Mouse (Mus musculus) CH12.LX (cell line): ENCODE measurements around the gene Kcnab3. TPM values are rescaled to one million over a fixed set of nuclear protein-coding genes. Genes with fewer than 3 reads are reported as not detected.

Source experiments
- DNase-seq: peaks from one replicate; pipeline ENCODE4 v3.0.0-alpha.2; 2013; ENCODE audit errors: extremely low read depth
- H3K27ac ChIP-seq: 2 replicates; pipeline ENCODE4 v1.5.1; 2012; ENCODE audit warnings: low read depth, mild to moderate bottlenecking, control low read depth, moderate library complexity; ENCODE audit not compliant: insufficient read depth
- H3K27me3 ChIP-seq: replicated peaks from 2 replicates; pipeline ENCODE3; 2012; ENCODE audit warnings: inconsistent platforms
- H3K36me3 ChIP-seq, 2 experiments: replicated peaks in 1 of 2; 2 replicates each; pipeline versions ENCODE3 to v1.6.1; 2012; ENCODE audit warnings: inconsistent platforms in 1 of 2, low read length in 1 of 2, mild to moderate bottlenecking in 1 of 2, mixed read lengths in 1 of 2, moderate library complexity in 1 of 2; ENCODE audit not compliant: control insufficient read depth in 1 of 2, insufficient read depth in 1 of 2
- H3K4me1 ChIP-seq, 2 experiments: 2 replicates each; pipeline ENCODE4 v1.6.1; 2012; ENCODE audit warnings: inconsistent platforms in 1 of 2, moderate library complexity in 1 of 2; ENCODE audit not compliant: insufficient read depth in 2 of 2, control insufficient read depth in 1 of 2
- H3K4me2 ChIP-seq: 2 replicates; pipeline ENCODE4 v1.6.1; 2012; ENCODE audit warnings: low read depth, mild to moderate bottlenecking, control low read depth; ENCODE audit not compliant: poor library complexity, insufficient read depth, severe bottlenecking
- H3K4me3 ChIP-seq, 3 experiments: fragments of 150-350 bp in 1 of 3; sonication (generic) in 1 of 3; replicated peaks in 1 of 3; 2 replicates each; pipeline versions ENCODE3 to v1.5.1; 2011 to 2012; ENCODE audit warnings: low read depth in 2 of 3, low read length in 2 of 3, mild to moderate bottlenecking in 2 of 3, moderate library complexity in 2 of 3, control low read depth in 1 of 3, improper control_type of control experiment in 1 of 3, inconsistent platforms in 1 of 3, mixed read lengths in 1 of 3; ENCODE audit not compliant: poor library complexity in 1 of 3
- H3K79me2 ChIP-seq: replicated peaks from 2 replicates; pipeline ENCODE4 v1.6.1; 2012; ENCODE audit warnings: mild to moderate bottlenecking, moderate library complexity; ENCODE audit not compliant: control insufficient read depth, poor library complexity, insufficient read depth, severe bottlenecking; ENCODE audit errors: extremely low read depth
- H3K9ac ChIP-seq: 2 replicates; pipeline ENCODE4 v1.6.1; 2012; ENCODE audit warnings: low read depth, mild to moderate bottlenecking, control low read depth, moderate library complexity; ENCODE audit not compliant: insufficient read depth
- H3K9me3 ChIP-seq: replicated peaks from 2 replicates; pipeline ENCODE3; 2012; ENCODE audit warnings: low read length, inconsistent platforms, mixed read lengths
- EP300 ChIP-seq: IDR thresholded peaks from 2 replicates; pipeline ENCODE4 v1.6.1; 2011; ENCODE audit warnings: low read length, improper control_type of control experiment
- ETS1 ChIP-seq: conservative IDR thresholded peaks from 2 replicates; pipeline ENCODE4 v1.6.1; 2012; ENCODE audit warnings: low read depth, mild to moderate bottlenecking, inconsistent platforms, low read length, improper control_type of control experiment, moderate library complexity
- GABPA ChIP-seq: IDR thresholded peaks from 2 replicates; pipeline ENCODE4 v1.6.1; 2012; ENCODE audit warnings: low read depth, low read length, improper control_type of control experiment, inconsistent platforms; ENCODE audit not compliant: insufficient replicate concordance
- JUN ChIP-seq: IDR thresholded peaks from 2 replicates; pipeline ENCODE4 v1.6.1; 2011; ENCODE audit warnings: low read depth, mild to moderate bottlenecking, low read length, improper control_type of control experiment, moderate library complexity; ENCODE audit not compliant: insufficient read depth
- JUND ChIP-seq: conservative IDR thresholded peaks from 2 replicates; pipeline ENCODE4 v1.6.1; 2011; ENCODE audit warnings: low read depth, low read length, improper control_type of control experiment
- KAT2A ChIP-seq: IDR thresholded peaks from 2 replicates; pipeline ENCODE4 v1.6.1; 2012; ENCODE audit warnings: low read length, improper control_type of control experiment, inconsistent platforms; ENCODE audit not compliant: insufficient replicate concordance
- MAFK ChIP-seq: IDR thresholded peaks from 2 replicates; pipeline ENCODE4 v1.6.1; 2011; ENCODE audit warnings: low read length, improper control_type of control experiment; ENCODE audit not compliant: insufficient replicate concordance
- MAX ChIP-seq: IDR thresholded peaks from 2 replicates; pipeline ENCODE4 v1.6.1; 2011; ENCODE audit warnings: low read length, improper control_type of control experiment
- MAZ ChIP-seq: IDR thresholded peaks from 2 replicates; pipeline ENCODE4 v1.6.1; 2012; ENCODE audit warnings: low read depth, mild to moderate bottlenecking, inconsistent platforms, low read length, improper control_type of control experiment, moderate library complexity
- MEF2A ChIP-seq: IDR thresholded peaks from 2 replicates; pipeline ENCODE4 v1.6.1; 2014; ENCODE audit warnings: low read depth, mild to moderate bottlenecking, inconsistent platforms, low read length, improper control_type of control experiment, borderline replicate concordance
- MYC ChIP-seq: IDR thresholded peaks from 2 replicates; pipeline ENCODE4 v1.6.1; 2011; ENCODE audit warnings: low read depth, mild to moderate bottlenecking, improper control_type of control experiment, low read length
- NELFE ChIP-seq: IDR thresholded peaks from 2 replicates; pipeline ENCODE4 v1.6.1; 2011; ENCODE audit warnings: low read depth, low read length, improper control_type of control experiment
- NRF1 ChIP-seq: IDR thresholded peaks from 2 replicates; pipeline ENCODE4 v1.6.1; 2014; ENCODE audit warnings: low read depth, mild to moderate bottlenecking, inconsistent platforms, low read length, improper control_type of control experiment, moderate library complexity
- PAX5 ChIP-seq: IDR thresholded peaks from 2 replicates; pipeline ENCODE4 v1.6.1; 2012; ENCODE audit warnings: low read length, inconsistent platforms, mixed read lengths
- POLR2A ChIP-seq: IDR thresholded peaks from 2 replicates; pipeline ENCODE4 v1.6.1; 2011; ENCODE audit warnings: low read depth, mild to moderate bottlenecking, improper control_type of control experiment, low read length
- POLR2AphosphoS2 ChIP-seq: IDR thresholded peaks from 2 replicates; pipeline ENCODE4 v1.6.1; 2011; ENCODE audit warnings: low read depth, low read length, improper control_type of control experiment
- SIN3A ChIP-seq: IDR thresholded peaks from 2 replicates; pipeline ENCODE4 v1.6.1; 2012; ENCODE audit warnings: low read length, improper control_type of control experiment, inconsistent platforms
- USF1 ChIP-seq: IDR thresholded peaks from 2 replicates; pipeline ENCODE4 v1.6.1; 2014; ENCODE audit warnings: low read depth, mild to moderate bottlenecking, inconsistent platforms, low read length, improper control_type of control experiment
- ZC3H11A ChIP-seq: IDR thresholded peaks from 2 replicates; pipeline ENCODE4 v1.6.1; 2012; ENCODE audit warnings: low read depth, mild to moderate bottlenecking, inconsistent platforms, low read length, improper control_type of control experiment
- dilution Hi-C: fragments of 300-500 bp; cut with MboI; formaldehyde crosslinking; loops from 2 replicates; pipeline ENCODE4 v1.14.3; 2020; ENCODE audit warnings: low sequenced_read_pairs; ENCODE audit not compliant: extremely low pct_unique_long_range_greater_than_20kb, extremely low pct_ligation_motif_present
- in situ Hi-C: fragments of 300-500 bp; cut with MboI; formaldehyde crosslinking; loops from 3 replicates; pipeline ENCODE4 v1.14.3; 2019; ENCODE audit warnings: low sequenced_read_pairs, low pct_ligation_motif_present, low pct_unique_long_range_greater_than_20kb, mixed read lengths
- polyA plus RNA-seq: library from polyadenylated mRNA; unstranded; fragments of >175 nt; gene quantifications from 2 replicates; pipeline ENCODE4 v1.2.1, GENCODE M21; 2012; ENCODE audit warnings: low read depth; ENCODE audit not compliant: insufficient read length
- total RNA-seq, 2 experiments: library from RNA; depleted of rRNA; stranded (reverse); fragments of 300-350 nt in 1 of 2; fragments of >200 nt in 1 of 2; gene quantifications; 2 replicates each; pipeline ENCODE4 v1.2.3; 2012 to 2014

Gene Kcnab3
- total and polyA plus RNA-seq, 3 experiments, result 0.39 to 1.1 TPM; not detected in 1

DNA sequence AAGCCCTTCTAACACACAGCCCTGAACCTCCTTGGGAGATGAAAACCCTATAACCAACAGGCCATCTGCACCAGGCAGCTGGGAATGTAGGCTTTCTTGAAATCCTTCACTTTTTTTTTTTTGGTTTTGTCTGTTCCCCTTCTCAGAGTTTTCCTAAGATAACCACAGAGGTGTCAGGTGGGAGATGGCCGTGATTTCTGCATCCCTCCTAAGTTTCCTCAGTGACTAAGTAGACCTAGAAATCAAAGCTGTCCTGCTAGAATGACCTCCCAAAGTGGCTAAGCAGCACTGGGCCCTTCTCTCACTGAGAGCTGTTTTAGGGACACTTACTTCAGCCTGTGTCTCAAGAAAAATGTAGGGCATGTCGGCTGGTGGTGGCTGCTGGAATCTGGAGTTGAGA lies 28.3 kb upstream of the Kcnab3 start:
- TF ChIP-seq POLR2A (no peak), ETS1 (no peak), JUND (no peak), MAZ (no peak), MEF2A (no peak), SIN3A (no peak), NRF1 (no peak), NELFE (no peak), USF1 (no peak), EP300 (no peak), POLR2AphosphoS2 (no peak), MAFK (no peak)
- in situ Hi-C loops, result no loop called here
- no peak for DNase-seq
- Histone ChIP-seq H3K27ac (no peak overlapping the region), H3K36me3 (peaks cover 23 to 68% of the 10 kb centered on the region in 2 experiments), H3K9me3 (no peaks in the 10 kb centered on the region), H3K4me2 (no peak overlapping the region), H3K79me2 (no peaks in the 10 kb centered on the region), H3K9ac (no peak overlapping the region), H3K4me1 (peaks cover 0 to 3% of the 10 kb centered on the region in 2 experiments; a peak in 1 of 4 replicates), H3K27me3 (no peaks in the 10 kb centered on the region), H3K4me3 (no peak overlapping the region)
- dilution Hi-C loops, result no loop called here

DNA sequence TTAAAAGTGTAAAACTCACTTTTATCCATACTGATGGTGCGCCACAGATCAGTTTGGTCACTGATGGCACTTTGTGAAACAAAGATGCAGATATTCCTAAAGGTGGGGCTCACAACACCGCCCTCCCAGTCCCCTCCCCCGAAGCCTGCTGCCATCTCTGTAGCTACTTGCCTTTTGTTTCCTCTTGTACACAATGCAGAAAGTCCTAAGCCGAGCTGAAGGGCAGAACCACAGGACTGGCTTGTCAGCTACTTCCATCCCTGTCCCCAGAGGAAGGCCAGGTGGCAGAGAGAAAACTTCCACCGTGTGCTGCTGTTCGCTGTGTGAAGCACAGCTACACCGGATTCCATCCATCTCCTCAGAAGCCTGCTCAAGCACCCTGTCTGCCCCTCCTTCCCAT lies 27.8 kb upstream of the Kcnab3 start:
- Histone ChIP-seq H3K4me2 (no peak overlapping the region), H3K27ac (no peak overlapping the region), H3K9ac (no peak overlapping the region), H3K79me2 (no peaks in the 10 kb centered on the region), H3K9me3 (no peaks in the 10 kb centered on the region), H3K36me3 (peaks cover 28 to 72% of the 10 kb centered on the region in 2 experiments), H3K4me3 (no peak overlapping the region), H3K27me3 (no peaks in the 10 kb centered on the region), H3K4me1 (peaks cover 0 to 3% of the 10 kb centered on the region in 2 experiments; a peak in 1 of 4 replicates)
- in situ Hi-C loops (no loop called here), dilution Hi-C loops (no loop called here)
- no peak for DNase-seq
- TF ChIP-seq ZC3H11A, result no peak
- TF ChIP-seq JUND, result no peak
- TF ChIP-seq MYC, result no peak
- TF ChIP-seq JUN, result no peak
- TF ChIP-seq KAT2A, result no peak
- TF ChIP-seq MAX, result no peak
- TF ChIP-seq POLR2A, result no peak
- TF ChIP-seq PAX5, result no peak
- no peak for TF ChIP-seq GABPA
